Mouse (Mus musculus) monocyte, adult 5-6 weeks (primary cell): Measurements from ENCODE around the gene Crcp. TPM values are rescaled to one million over a fixed set of nuclear protein-coding genes. Genes with fewer than 3 reads are reported as not detected.
A peak's percentile ranks its signal among the peaks of the same experiment; 100 is the strongest.

Source experiments
- ATAC-seq: fragments of 153-309, 156-312 bp; replicated peaks from 2 replicates; pipeline ENCODE4 v1.8.0; 2017; ENCODE audit warnings: mild to moderate bottlenecking; ENCODE audit not compliant: low TSS enrichment, insufficient number of reproducible peaks, severe bottlenecking, poor library complexity, low FRiP score
- total RNA-seq: library from RNA; stranded (forward); fragments of 200-1000, 200-491, 200-594 nt; gene quantifications from 3 replicates; pipeline ENCODE4 v1.2.3, GENCODE M21; 2017

Gene Crcp
- total RNA-seq, 1 experiment from 2014 or later: 34.5 TPM

- peak; percentile 78 for ATAC-seq
Observed at GRCm38 (mm10) chr5:130079202-130080050, 50.3 kb downstream of the Crcp start.

GRCm38 (mm10) chr5:130080051-130080681 lies 51.1 kb downstream of the Crcp start:
- ATAC-seq: no peak

GRCm38 (mm10) chr5:130081181-130081881 lies 52.2 kb downstream of the Crcp start:
- peak; percentile 62 for ATAC-seq

GRCm38 (mm10) chr5:130082431-130082830 lies 53.3 kb downstream of the Crcp start:
- no peak for ATAC-seq

- no peak for ATAC-seq
Observed at GRCm38 (mm10) chr5:130084271-130084670, 55.2 kb downstream of the Crcp start.

GRCm38 (mm10) chr5:130088008-130088407 lies 58.9 kb downstream of the Crcp start:
- ATAC-seq: no peak

- ATAC-seq: no peak
Observed at GRCm38 (mm10) chr5:130088612-130089011, 59.5 kb downstream of the Crcp start.

GRCm38 (mm10) chr5:130089177-130089576 lies 60.1 kb downstream of the Crcp start:
- peak; percentile 65 for ATAC-seq

- peak; percentile 59; the same call in 1 of the 2 replicates for ATAC-seq
Observed at GRCm38 (mm10) chr5:130089626-130090393, 60.7 kb downstream of the Crcp start.

GRCm38 (mm10) chr5:130096754-130097153 lies 67.7 kb downstream of the Crcp start:
- ATAC-seq: no peak

GRCm38 (mm10) chr5:130097837-130098236 lies 68.7 kb downstream of the Crcp start:
- no peak for ATAC-seq

- ATAC-seq: no peak
Observed at GRCm38 (mm10) chr5:130101724-130102123, 72.6 kb downstream of the Crcp start.

GRCm38 (mm10) chr5:130109348-130109747 lies 80.3 kb downstream of the Crcp start:
- no peak for ATAC-seq

Other genes with a start within 250 kb of the Crcp start
- gene Psph, start 241.8 kb upstream of the Crcp start, total RNA-seq: 6.7 to 17.3 TPM (median 10.8 TPM) in 3 replicates
- 3.8 to 13.7 TPM (median 6.4 TPM) in 3 replicates for gene Sumf2, start 182.3 kb upstream of the Crcp start, total RNA-seq
- gene Chchd2, start 141.8 kb upstream of the Crcp start, total RNA-seq: 183 to 342 TPM (median 299 TPM) in 3 replicates
- 0.68 to 2.2 TPM in 2 of 3 replicates, not detected in the other for gene Zbed5, start 133.6 kb upstream of the Crcp start, total RNA-seq
- gene Phkg1, start 130.7 kb upstream of the Crcp start, total RNA-seq: 0.75 TPM in 1 of 3 replicates, not detected in the others
- gene Nupr1l, start 120.8 kb upstream of the Crcp start, total RNA-seq: 0.48 to 4.0 TPM (median 1.9 TPM) in 3 replicates
- 9.4 to 13.4 TPM (median 9.6 TPM) in 3 replicates for gene Vkorc1l1, start 87.3 kb upstream of the Crcp start, total RNA-seq
- 47.3 to 59.4 TPM (median 52.0 TPM) in 3 replicates for gene Gusb, start 26.2 kb upstream of the Crcp start, total RNA-seq
- 21.0 to 38.4 TPM (median 29.3 TPM) in 3 replicates for gene Asl, start within 50 bp of the Crcp start, total RNA-seq
- 8.2 to 14.2 TPM (median 11.6 TPM) in 3 replicates for gene Tpst1, start 44.0 kb downstream of the Crcp start, total RNA-seq
- gene Kctd7, start 115.6 kb downstream of the Crcp start, total RNA-seq: 0.95 to 4.5 TPM (median 1.5 TPM) in 3 replicates
- gene Rabgef1, start 142.5 kb downstream of the Crcp start, total RNA-seq: 41.1 to 67.6 TPM (median 53.3 TPM) in 3 replicates
- gene Tmem248, start 187.8 kb downstream of the Crcp start, total RNA-seq: 37.6 to 41.1 TPM (median 40.2 TPM) in 3 replicates
- 123 to 159 TPM (median 156 TPM) in 3 replicates for gene Sbds, start 226.2 kb downstream of the Crcp start, total RNA-seq
- 16.3 to 34.8 TPM (median 16.7 TPM) in 3 replicates for gene Tyw1, start 226.3 kb downstream of the Crcp start, total RNA-seq